In genomic region chr15:101221298-101222104, GRCm38 (mm10) we compare ENCODE assay signal across 8 mouse cellular contexts. TPM values are rescaled to one million over a fixed set of nuclear protein-coding genes. Genes with fewer than 3 reads are reported as not detected.
A peak's percentile ranks its signal among the peaks of the same experiment; 100 is the strongest.
DNase-seq lines count a peak whose midpoint lies in the region; ATAC-seq and TF ChIP-seq lines count a peak whose summit lies in the region.

No protein-coding gene starts in this region.

- WGBS in forebrain, embryonic 13.5 days = under 1% methylated on average over 14 of the region's 14 CpGs
- WGBS in heart, postnatal 0 days = 6% methylated on average over 14 of the region's 14 CpGs
- 10% methylated on average over 14 of the region's 14 CpGs for WGBS in large intestine, adult 2 months
- WGBS in liver, embryonic 15.5 days (ENCODE audit: insufficient replicate concordance) = 6% methylated on average over 14 of the region's 14 CpGs
- 3% methylated on average over 14 of the region's 14 CpGs for WGBS in neural tube, embryonic 13.5 days
- WGBS in thymus, adult 2 months = 23% methylated on average over 14 of the region's 14 CpGs

- peaks cover 21% of the 10 kb centered on the region; the same call in 1 of the 2 replicates for H3K27me3 ChIP-seq in forebrain, embryonic 13.5 days
- H3K27me3 ChIP-seq in heart, postnatal 0 days (ENCODE audit: control insufficient read depth, insufficient read depth, low read length) = peaks cover 4% of the 10 kb centered on the region; the same call in 1 of the 2 replicates
- peaks cover 54% of the 10 kb centered on the region for H3K27me3 ChIP-seq in liver, embryonic 15.5 days
- H3K27me3 ChIP-seq in neural tube, embryonic 13.5 days = peaks cover 21% of the 10 kb centered on the region
- H3K27me3 ChIP-seq in thymus, adult 2 months (ENCODE audit: control insufficient read depth, insufficient read depth, low read length) = no peaks in the 10 kb centered on the region; the same call in 1 of the 2 replicates

- TF ChIP-seq POLR2A in thymus, adult 2 months (IDR thresholded peaks at IDR 0.05; ENCODE audit: control insufficient read depth, extremely low read depth, insufficient read depth, low read length, poor library complexity) = no peak

- peaks cover 50% of the 10 kb centered on the region for H3K4me1 ChIP-seq in forebrain, embryonic 13.5 days
- H3K4me1 ChIP-seq in heart, postnatal 0 days (ENCODE audit: control insufficient read depth, insufficient read depth) = no peaks in the 10 kb centered on the region
- H3K4me1 ChIP-seq in liver, embryonic 15.5 days (replicated peaks) = peaks cover 14% of the 10 kb centered on the region
- H3K4me1 ChIP-seq in neural tube, embryonic 13.5 days (replicated peaks) = peaks cover 52% of the 10 kb centered on the region
- H3K4me1 ChIP-seq in thymus, adult 2 months (replicated peaks; ENCODE audit: control insufficient read depth, insufficient read depth, low read length) = peaks cover 20% of the 10 kb centered on the region

- H3K9ac ChIP-seq in forebrain, embryonic 13.5 days = no peak overlapping the region
- H3K9ac ChIP-seq in heart, postnatal 0 days (replicated peaks; ENCODE audit: low read depth, low read length) = no peak overlapping the region
- H3K9ac ChIP-seq in liver, embryonic 15.5 days = no peak overlapping the region; the same call in 1 of the 2 replicates
- H3K9ac ChIP-seq in neural tube, embryonic 13.5 days = peak overlapping the region; percentile 43; the same call in 1 of the 2 replicates

- ATAC-seq in forebrain, embryonic 13.5 days = peak; percentile 65
- ATAC-seq in heart, postnatal 0 days (ENCODE audit: insufficient read depth, low read depth) = peak; percentile 62
- ATAC-seq in liver, embryonic 15.5 days (ENCODE audit: insufficient read depth) = no peak
- ATAC-seq in neural tube, embryonic 13.5 days (ENCODE audit: low read depth) = peak; percentile 34; the same call in 1 of the 2 replicates

- peak overlapping the region; percentile 51 for H3K4me2 ChIP-seq in forebrain, embryonic 13.5 days
- H3K4me2 ChIP-seq in heart, postnatal 0 days (ENCODE audit: low read depth, low read length) = peak overlapping the region; percentile 57
- H3K4me2 ChIP-seq in liver, embryonic 15.5 days = peak overlapping the region; percentile 53
- H3K4me2 ChIP-seq in neural tube, embryonic 13.5 days = peak overlapping the region; percentile 44

- peak overlapping the region; percentile 48 for H3K27ac ChIP-seq in forebrain, embryonic 13.5 days
- no peak overlapping the region for H3K27ac ChIP-seq in heart, postnatal 0 days (ENCODE audit: low read depth)
- H3K27ac ChIP-seq in liver, embryonic 15.5 days (replicated peaks) = no peak overlapping the region
- peak overlapping the region; percentile 71 for H3K27ac ChIP-seq in neural tube, embryonic 13.5 days (replicated peaks)
- no peak overlapping the region for H3K27ac ChIP-seq in thymus, adult 2 months (ENCODE audit: control insufficient read depth, insufficient read depth, low read length)

- TF ChIP-seq EP300 in heart, postnatal 0 days (IDR thresholded peaks at IDR 0.05; ENCODE audit: low read depth) = no peak

- peak overlapping the region; percentile 23 for H3K4me3 ChIP-seq in forebrain, embryonic 13.5 days
- peak overlapping the region; percentile 29 for H3K4me3 ChIP-seq in heart, postnatal 0 days (ENCODE audit: low read depth, low read length)
- peak overlapping the region; percentile 27 for H3K4me3 ChIP-seq in liver, embryonic 15.5 days (replicated peaks)
- peak overlapping the region; percentile 17 for H3K4me3 ChIP-seq in neural tube, embryonic 13.5 days
- H3K4me3 ChIP-seq in thymus, adult 2 months (ENCODE audit: control insufficient read depth, insufficient read depth, low read length) = no peak overlapping the region

- H3K36me3 ChIP-seq in forebrain, embryonic 13.5 days (ENCODE audit: poor library complexity, severe bottlenecking) = no peaks in the 10 kb centered on the region
- H3K36me3 ChIP-seq in heart, postnatal 0 days (replicated peaks; ENCODE audit: control insufficient read depth, insufficient read depth, low read length) = no peaks in the 10 kb centered on the region
- H3K36me3 ChIP-seq in liver, embryonic 15.5 days (replicated peaks) = no peaks in the 10 kb centered on the region
- H3K36me3 ChIP-seq in neural tube, embryonic 13.5 days = no peaks in the 10 kb centered on the region
- H3K36me3 ChIP-seq in thymus, adult 2 months (ENCODE audit: control insufficient read depth, insufficient read depth, low read length) = no peaks in the 10 kb centered on the region

- H3K9me3 ChIP-seq in forebrain, embryonic 13.5 days (replicated peaks) = no peaks in the 10 kb centered on the region
- H3K9me3 ChIP-seq in heart, postnatal 0 days (replicated peaks; ENCODE audit: control insufficient read depth, low read length) = no peaks in the 10 kb centered on the region
- H3K9me3 ChIP-seq in liver, embryonic 15.5 days (replicated peaks) = no peaks in the 10 kb centered on the region
- no peaks in the 10 kb centered on the region for H3K9me3 ChIP-seq in neural tube, embryonic 13.5 days

- peak; percentile 88 for TF ChIP-seq CTCF in heart, postnatal 0 days (IDR thresholded peaks at IDR 0.05; ENCODE audit: low read depth)
- peak; percentile 65 for TF ChIP-seq CTCF in thymus, adult 2 months (IDR thresholded peaks at IDR 0.05; ENCODE audit: borderline replicate concordance, control insufficient read depth, extremely low read depth, insufficient read depth, low read length, poor library complexity)

- DNase-seq in B cell, adult 2 months = peak; percentile 80 to 83
- DNase-seq in brain, adult 2 months (ENCODE audit: low read depth, low spot score) = peak; percentile 94
- peak; percentile 81 for DNase-seq in heart, postnatal 0 days (ENCODE audit: low spot score)
- peak; percentile 58 for DNase-seq in large intestine, adult 2 months (ENCODE audit: low read depth, low spot score)
- DNase-seq in thymus, adult 2 months = peak; percentile 80

RNA-seq across cellular contexts. Expression of gene Grasp, which starts 2.5 kb away (rescaled TPM):
- polyA plus RNA-seq in forebrain, embryonic 13.5 days (2015; fragmentation: Nextera tagmentation; extraction: Ambion mirVana) = 1.3 and 1.5 TPM in 2 replicates
- total RNA-seq in heart, postnatal 0 days (2014; rRNA removed; ENCODE audit: low replicate concordance) = 8.0 and 21.3 TPM in 2 replicates
- polyA plus RNA-seq in heart, postnatal 0 days (2015; fragmentation: Nextera tagmentation; extraction: Ambion mirVana) = 2.0 and 2.3 TPM in 2 replicates
- polyA plus RNA-seq in large intestine, adult 2 months (2012; rRNA removed) = 2.2 and 2.8 TPM in 2 replicates
- polyA plus RNA-seq in liver, embryonic 15.5 days (2015; fragmentation: Nextera tagmentation; extraction: Ambion mirVana) = 0.37 and 0.46 TPM in 2 replicates
- 4.4 and 4.8 TPM in 2 replicates for polyA plus RNA-seq in neural tube, embryonic 13.5 days (2015; fragmentation: Nextera tagmentation; extraction: Ambion mirVana)
- polyA plus RNA-seq in thymus, adult 2 months (2012; rRNA removed) = 10.2 and 15.4 TPM in 2 replicates

RNA-seq across cellular contexts. Expression of gene Nr4a1, which starts 32.6 kb away (rescaled TPM):
- 2.4 and 2.9 TPM in 2 replicates for polyA plus RNA-seq in forebrain, embryonic 13.5 days (2015; fragmentation: Nextera tagmentation; extraction: Ambion mirVana)
- 40.2 and 56.0 TPM in 2 replicates for total RNA-seq in heart, postnatal 0 days (2014; rRNA removed; ENCODE audit: low replicate concordance)
- polyA plus RNA-seq in heart, postnatal 0 days (2015; fragmentation: Nextera tagmentation; extraction: Ambion mirVana) = 7.4 and 8.6 TPM in 2 replicates
- polyA plus RNA-seq in large intestine, adult 2 months (2012; rRNA removed) = 8.1 and 9.3 TPM in 2 replicates
- polyA plus RNA-seq in liver, embryonic 15.5 days (2015; fragmentation: Nextera tagmentation; extraction: Ambion mirVana) = 0.68 and 0.83 TPM in 2 replicates
- 6.4 and 7.6 TPM in 2 replicates for polyA plus RNA-seq in neural tube, embryonic 13.5 days (2015; fragmentation: Nextera tagmentation; extraction: Ambion mirVana)
- polyA plus RNA-seq in thymus, adult 2 months (2012; rRNA removed) = 164 TPM in 2 replicates

RNA-seq across cellular contexts. Expression of gene Acvr1b, which starts 47.6 kb away (rescaled TPM):
- 14.3 and 15.8 TPM in 2 replicates for polyA plus RNA-seq in forebrain, embryonic 13.5 days (2015; fragmentation: Nextera tagmentation; extraction: Ambion mirVana)
- 22.3 and 25.9 TPM in 2 replicates for total RNA-seq in heart, postnatal 0 days (2014; rRNA removed; ENCODE audit: low replicate concordance)
- polyA plus RNA-seq in heart, postnatal 0 days (2015; fragmentation: Nextera tagmentation; extraction: Ambion mirVana) = 5.2 and 5.8 TPM in 2 replicates
- 31.7 and 40.5 TPM in 2 replicates for polyA plus RNA-seq in large intestine, adult 2 months (2012; rRNA removed)
- 1.6 and 2.0 TPM in 2 replicates for polyA plus RNA-seq in liver, embryonic 15.5 days (2015; fragmentation: Nextera tagmentation; extraction: Ambion mirVana)
- polyA plus RNA-seq in neural tube, embryonic 13.5 days (2015; fragmentation: Nextera tagmentation; extraction: Ambion mirVana) = 18.0 and 18.8 TPM in 2 replicates
- polyA plus RNA-seq in thymus, adult 2 months (2012; rRNA removed) = 34.9 and 35.3 TPM in 2 replicates

Comparison
In these comparisons a context has a peak if more than half of its experiments do, and no peak if none do; other contexts are left out.
1. H3K27ac ChIP-seq: peak in forebrain, embryonic 13.5 days (single experiment) and neural tube, embryonic 13.5 days (single experiment); none in heart, postnatal 0 days (single experiment), liver, embryonic 15.5 days (single experiment) and thymus, adult 2 months (single experiment).
2. RNA of gene Nr4a1, which starts 32.6 kb away (polyA plus RNA-seq): 164 TPM in thymus, adult 2 months; 8.1 to 9.3 TPM in large intestine, adult 2 months, 7.4 to 8.6 TPM in heart, postnatal 0 days, 6.4 to 7.6 TPM in neural tube, embryonic 13.5 days, 2.4 to 2.9 TPM in forebrain, embryonic 13.5 days and 0.68 to 0.83 TPM in liver, embryonic 15.5 days; every median in the first group is over 10 times any median in the second.
3. Peak in every context shown above with its lines, with median percentiles within 50 percentile points of each other: DNase-seq and H3K4me2 ChIP-seq.